Mouse (Mus musculus): ENCODE data around the gene Was. TPM values are rescaled to one million over a fixed set of nuclear protein-coding genes. Genes with fewer than 3 reads are reported as not detected.

Was gene
- total and polyA plus RNA-seq, 2 experiments, result 1.6 to 1.7 TPM

DNA sequence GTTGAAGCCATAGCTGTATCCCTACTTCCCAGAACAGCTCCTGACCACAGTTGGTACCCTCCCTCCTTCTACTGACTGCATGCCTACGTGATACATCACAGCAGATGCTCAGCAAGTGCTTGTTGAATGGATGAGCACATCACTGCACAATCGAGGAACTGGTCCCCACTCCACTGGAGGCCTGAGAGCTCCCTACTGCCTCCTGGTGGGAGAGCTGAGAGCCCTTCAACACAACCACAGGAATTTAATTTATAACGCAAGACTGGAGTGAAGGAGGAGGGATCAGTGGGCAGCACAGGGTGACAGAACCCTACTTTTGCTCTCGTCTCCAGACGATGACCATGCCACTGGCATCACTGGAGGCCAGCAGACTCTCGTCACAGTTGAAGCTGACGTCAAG lies 34.9 kb upstream of the Was start:
- WGBS, result 84% methylated on average over 7 of the region's 7 CpGs
- TF ChIP-seq POLR2A (IDR thresholded peaks at IDR 0.05; ENCODE audit: extremely low read depth, insufficient read depth, low read length) (no peak), CTCF (IDR thresholded peaks at IDR 0.05; ENCODE audit: low read depth, low read length) (0 out of 2 replicates have a peak, but pooled peaks have one; percentile 18)
- H3K79me2 ChIP-seq (ENCODE audit: control insufficient read depth, insufficient read depth, low read length), result no peaks in the 10 kb centered on the region
- no peak overlapping the region for H3K27ac ChIP-seq (replicated peaks; ENCODE audit: insufficient read depth, low read depth, low read length)
- H3K27me3 ChIP-seq (ENCODE audit: control insufficient read depth, insufficient read depth, low read length), result no peaks in the 10 kb centered on the region
- no peak for DNase-seq (ENCODE audit: extremely low read depth, low read depth, low spot score)
- no peak overlapping the region for H3K9ac ChIP-seq (ENCODE audit: low read depth, low read length)
- no peak overlapping the region for H3K4me3 ChIP-seq (ENCODE audit: insufficient read depth, low read depth, low read length)
- H3K4me1 ChIP-seq (ENCODE audit: control insufficient read depth, insufficient read depth, low read length), result no peaks in the 10 kb centered on the region
- H3K36me3 ChIP-seq (ENCODE audit: control insufficient read depth, insufficient read depth, low read length), result peaks cover 10% of the 10 kb centered on the region

GRCm38 (mm10) chrX:8123821-8124470 lies 33.6 kb upstream of the Was start:
- H3K4me1 ChIP-seq (ENCODE audit: control insufficient read depth, insufficient read depth, low read length), result no peaks in the 10 kb centered on the region
- no peak overlapping the region for H3K9ac ChIP-seq (ENCODE audit: low read depth, low read length)
- H3K27ac ChIP-seq (replicated peaks; ENCODE audit: insufficient read depth, low read depth, low read length), result no peak overlapping the region
- 93% methylated on average over 6 of the region's 6 CpGs for WGBS
- no peaks in the 10 kb centered on the region for H3K79me2 ChIP-seq (ENCODE audit: control insufficient read depth, insufficient read depth, low read length)
- no peak overlapping the region for H3K4me3 ChIP-seq (ENCODE audit: insufficient read depth, low read depth, low read length)
- DNase-seq (ENCODE audit: extremely low read depth, low read depth, low spot score), result no peak
- no peak for TF ChIP-seq POLR2A (IDR thresholded peaks at IDR 0.05; ENCODE audit: extremely low read depth, insufficient read depth, low read length)
- no peak for TF ChIP-seq CTCF (IDR thresholded peaks at IDR 0.05; ENCODE audit: low read depth, low read length)
- H3K27me3 ChIP-seq (ENCODE audit: control insufficient read depth, insufficient read depth, low read length), result no peaks in the 10 kb centered on the region
- peaks cover 7% of the 10 kb centered on the region for H3K36me3 ChIP-seq (ENCODE audit: control insufficient read depth, insufficient read depth, low read length)

- H3K27ac ChIP-seq (replicated peaks; ENCODE audit: insufficient read depth, low read depth, low read length), result no peak overlapping the region
- H3K9ac ChIP-seq (ENCODE audit: low read depth, low read length), result no peak overlapping the region
- H3K36me3 ChIP-seq (ENCODE audit: control insufficient read depth, insufficient read depth, low read length), result no peaks in the 10 kb centered on the region
- H3K27me3 ChIP-seq (ENCODE audit: control insufficient read depth, insufficient read depth, low read length), result no peaks in the 10 kb centered on the region
- DNase-seq (ENCODE audit: extremely low read depth, low read depth, low spot score), result no peak
- H3K4me3 ChIP-seq (ENCODE audit: insufficient read depth, low read depth, low read length), result no peak overlapping the region
- TF ChIP-seq POLR2A (IDR thresholded peaks at IDR 0.05; ENCODE audit: extremely low read depth, insufficient read depth, low read length), result no peak
- TF ChIP-seq CTCF (IDR thresholded peaks at IDR 0.05; ENCODE audit: low read depth, low read length), result no peak
- no peaks in the 10 kb centered on the region for H3K79me2 ChIP-seq (ENCODE audit: control insufficient read depth, insufficient read depth, low read length)
- no peaks in the 10 kb centered on the region for H3K4me1 ChIP-seq (ENCODE audit: control insufficient read depth, insufficient read depth, low read length)
These were observed 27.0 kb upstream of the Was start for GRCm38 (mm10) chrX:8117264-8117663.

GRCm38 (mm10) chrX:8115275-8115674 lies 25.0 kb upstream of the Was start:
- Histone ChIP-seq H3K4me3 (ENCODE audit: insufficient read depth, low read depth, low read length) (no peak overlapping the region), H3K27ac (replicated peaks; ENCODE audit: insufficient read depth, low read depth, low read length) (no peak overlapping the region), H3K36me3 (ENCODE audit: control insufficient read depth, insufficient read depth, low read length) (no peaks in the 10 kb centered on the region), H3K79me2 (ENCODE audit: control insufficient read depth, insufficient read depth, low read length) (no peaks in the 10 kb centered on the region), H3K27me3 (ENCODE audit: control insufficient read depth, insufficient read depth, low read length) (no peaks in the 10 kb centered on the region), H3K4me1 (ENCODE audit: control insufficient read depth, insufficient read depth, low read length) (no peaks in the 10 kb centered on the region), H3K9ac (ENCODE audit: low read depth, low read length) (no peak overlapping the region)
- no peak for DNase-seq (ENCODE audit: extremely low read depth, low read depth, low spot score)
- TF ChIP-seq POLR2A (IDR thresholded peaks at IDR 0.05; ENCODE audit: extremely low read depth, insufficient read depth, low read length) (no peak), CTCF (IDR thresholded peaks at IDR 0.05; ENCODE audit: low read depth, low read length) (no peak)
- WGBS, result 60% methylated on average over 4 of the region's 4 CpGs

DNA sequence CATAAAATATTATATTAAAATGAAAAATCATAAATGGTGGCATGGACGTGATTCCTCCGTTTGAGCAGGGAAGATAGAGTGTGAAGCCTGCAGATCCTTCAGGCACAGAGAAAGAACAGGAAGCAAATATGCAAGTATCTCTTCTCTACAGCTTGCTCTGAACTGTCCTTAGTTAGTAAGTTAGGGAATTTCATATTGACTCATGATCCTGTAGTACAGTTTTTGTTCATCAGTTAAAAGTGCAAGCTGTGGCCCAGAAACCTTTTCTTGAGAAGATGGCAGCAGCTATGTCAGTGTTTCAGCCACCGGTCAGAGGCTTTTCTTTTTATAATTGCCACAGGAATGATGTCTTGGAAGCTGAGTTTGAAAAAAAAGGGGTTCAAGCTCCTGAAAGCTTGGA lies 14.7 kb upstream of the Was start:
- H3K79me2 ChIP-seq (ENCODE audit: control insufficient read depth, insufficient read depth, low read length), result no peaks in the 10 kb centered on the region
- no peaks in the 10 kb centered on the region for H3K4me1 ChIP-seq (ENCODE audit: control insufficient read depth, insufficient read depth, low read length)
- H3K27ac ChIP-seq (replicated peaks; ENCODE audit: insufficient read depth, low read depth, low read length), result no peak overlapping the region
- H3K27me3 ChIP-seq (ENCODE audit: control insufficient read depth, insufficient read depth, low read length), result no peaks in the 10 kb centered on the region
- DNase-seq (ENCODE audit: extremely low read depth, low read depth, low spot score), result no peak
- no peaks in the 10 kb centered on the region for H3K36me3 ChIP-seq (ENCODE audit: control insufficient read depth, insufficient read depth, low read length)
- no peak overlapping the region for H3K9ac ChIP-seq (ENCODE audit: low read depth, low read length)
- TF ChIP-seq CTCF (IDR thresholded peaks at IDR 0.05; ENCODE audit: low read depth, low read length), result no peak
- H3K4me3 ChIP-seq (ENCODE audit: insufficient read depth, low read depth, low read length), result no peak overlapping the region
- 93% methylated on average over 3 of the region's 3 CpGs for WGBS

GRCm38 (mm10) chrX:8102213-8102668 lies 11.9 kb upstream of the Was start:
- H3K9ac ChIP-seq (ENCODE audit: low read depth, low read length), result no peak overlapping the region
- H3K27ac ChIP-seq (replicated peaks; ENCODE audit: insufficient read depth, low read depth, low read length), result no peak overlapping the region
- 59% methylated on average over 7 of the region's 7 CpGs for WGBS
- peaks cover under 1% of the 10 kb centered on the region; the same call in 1 of the 2 replicates for H3K4me1 ChIP-seq (ENCODE audit: control insufficient read depth, insufficient read depth, low read length)
- H3K36me3 ChIP-seq (ENCODE audit: control insufficient read depth, insufficient read depth, low read length), result no peaks in the 10 kb centered on the region
- DNase-seq (ENCODE audit: extremely low read depth, low read depth, low spot score), result no peak
- no peak overlapping the region for H3K4me3 ChIP-seq (ENCODE audit: insufficient read depth, low read depth, low read length)
- TF ChIP-seq POLR2A (IDR thresholded peaks at IDR 0.05; ENCODE audit: extremely low read depth, insufficient read depth, low read length) (no peak), CTCF (IDR thresholded peaks at IDR 0.05; ENCODE audit: low read depth, low read length) (no peak)
- no peaks in the 10 kb centered on the region for H3K79me2 ChIP-seq (ENCODE audit: control insufficient read depth, insufficient read depth, low read length)
- H3K27me3 ChIP-seq (ENCODE audit: control insufficient read depth, insufficient read depth, low read length), result no peaks in the 10 kb centered on the region
